Mouse (Mus musculus): ENCODE results near the gene Unk. TPM values are rescaled to one million over a fixed set of nuclear protein-coding genes. Genes with fewer than 3 reads are reported as not detected.

Gene Unk
- polyA plus RNA-seq (2014; fragmentation: Illumina TruSeq; extraction: RNeasy Lipid Tissue Mini Kit (QIAGEN cat#74804); ENCODE audit: low replicate concordance): 1.2 TPM

GRCm38 (mm10) chr11:116030088-116030897 is at the start of gene Unk:
Unk (plus strand) TSS chr11:116030322.

GRCm38 (mm10) chr11:116012262-116012947 is 17.7 kb upstream of the Unk start, which contains the start of gene Galk1:
Galk1 (minus strand) TSS chr11:116012719.

GRCm38 (mm10) chr11:116027756-116028155 is 2.4 kb upstream of the Unk start, which contains the start of gene H3f3b:
H3f3b (minus strand) TSS chr11:116027962.

GRCm38 (mm10) chr11:116077446-116078204 is 47.5 kb downstream of the Unk start, which contains the start of gene Unc13d:
Unc13d (minus strand) TSS chr11:116077961.

GRCm38 (mm10) chr11:116086258-116087193 is 56.4 kb downstream of the Unk start, which contains the start of gene Wbp2:
Wbp2 (minus strand) TSS chr11:116086995.

Other genes with a start within 250 kb of the Unk start
- 0.26 TPM for gene Caskin2, start 216.7 kb upstream of the Unk start, polyA plus RNA-seq (2014; fragmentation: Illumina TruSeq; extraction: RNeasy Lipid Tissue Mini Kit (QIAGEN cat#74804); ENCODE audit: low replicate concordance)
- not detected for gene Tsen54, start 215.6 kb upstream of the Unk start, polyA plus RNA-seq (2014; fragmentation: Illumina TruSeq; extraction: RNeasy Lipid Tissue Mini Kit (QIAGEN cat#74804); ENCODE audit: low replicate concordance)
- gene Llgl2, start 206.3 kb upstream of the Unk start, polyA plus RNA-seq (2014; fragmentation: Illumina TruSeq; extraction: RNeasy Lipid Tissue Mini Kit (QIAGEN cat#74804); ENCODE audit: low replicate concordance): 3.8 TPM
- gene Myo15b, start 171.9 kb upstream of the Unk start, polyA plus RNA-seq (2014; fragmentation: Illumina TruSeq; extraction: RNeasy Lipid Tissue Mini Kit (QIAGEN cat#74804); ENCODE audit: low replicate concordance): 14.8 TPM
- gene Smim5, start 130.4 kb upstream of the Unk start, polyA plus RNA-seq (2014; fragmentation: Illumina TruSeq; extraction: RNeasy Lipid Tissue Mini Kit (QIAGEN cat#74804); ENCODE audit: low replicate concordance): not detected
- gene Smim6, start 118.3 kb upstream of the Unk start, polyA plus RNA-seq (2014; fragmentation: Illumina TruSeq; extraction: RNeasy Lipid Tissue Mini Kit (QIAGEN cat#74804); ENCODE audit: low replicate concordance): 1.3 TPM
- gene Sap30bp, start 97.0 kb upstream of the Unk start, polyA plus RNA-seq (2014; fragmentation: Illumina TruSeq; extraction: RNeasy Lipid Tissue Mini Kit (QIAGEN cat#74804); ENCODE audit: low replicate concordance): 2.9 TPM
- 1.3 TPM for gene Recql5, start 96.8 kb upstream of the Unk start, polyA plus RNA-seq (2014; fragmentation: Illumina TruSeq; extraction: RNeasy Lipid Tissue Mini Kit (QIAGEN cat#74804); ENCODE audit: low replicate concordance)
- gene Itgb4, start 55.6 kb upstream of the Unk start, polyA plus RNA-seq (2014; fragmentation: Illumina TruSeq; extraction: RNeasy Lipid Tissue Mini Kit (QIAGEN cat#74804); ENCODE audit: low replicate concordance): 0.26 TPM
- gene Galk1, start 17.6 kb upstream of the Unk start, polyA plus RNA-seq (2014; fragmentation: Illumina TruSeq; extraction: RNeasy Lipid Tissue Mini Kit (QIAGEN cat#74804); ENCODE audit: low replicate concordance): not detected
- 1,105 TPM for gene H3f3b, start 2.4 kb upstream of the Unk start, polyA plus RNA-seq (2014; fragmentation: Illumina TruSeq; extraction: RNeasy Lipid Tissue Mini Kit (QIAGEN cat#74804); ENCODE audit: low replicate concordance)
- gene Unc13d, start 47.6 kb downstream of the Unk start, polyA plus RNA-seq (2014; fragmentation: Illumina TruSeq; extraction: RNeasy Lipid Tissue Mini Kit (QIAGEN cat#74804); ENCODE audit: low replicate concordance): not detected
- 15.3 TPM for gene Wbp2, start 56.7 kb downstream of the Unk start, polyA plus RNA-seq (2014; fragmentation: Illumina TruSeq; extraction: RNeasy Lipid Tissue Mini Kit (QIAGEN cat#74804); ENCODE audit: low replicate concordance)
- 0.56 TPM for gene Trim47, start 96.9 kb downstream of the Unk start, polyA plus RNA-seq (2014; fragmentation: Illumina TruSeq; extraction: RNeasy Lipid Tissue Mini Kit (QIAGEN cat#74804); ENCODE audit: low replicate concordance)
- 6.7 TPM for gene Trim65, start 100.8 kb downstream of the Unk start, polyA plus RNA-seq (2014; fragmentation: Illumina TruSeq; extraction: RNeasy Lipid Tissue Mini Kit (QIAGEN cat#74804); ENCODE audit: low replicate concordance)
- gene Mrpl38, start 108.5 kb downstream of the Unk start, polyA plus RNA-seq (2014; fragmentation: Illumina TruSeq; extraction: RNeasy Lipid Tissue Mini Kit (QIAGEN cat#74804); ENCODE audit: low replicate concordance): 1.9 TPM
- gene Fbf1, start 137.8 kb downstream of the Unk start, polyA plus RNA-seq (2014; fragmentation: Illumina TruSeq; extraction: RNeasy Lipid Tissue Mini Kit (QIAGEN cat#74804); ENCODE audit: low replicate concordance): 2.9 TPM
- gene Ten1, start 168.5 kb downstream of the Unk start, polyA plus RNA-seq (2014; fragmentation: Illumina TruSeq; extraction: RNeasy Lipid Tissue Mini Kit (QIAGEN cat#74804); ENCODE audit: low replicate concordance): 1.2 TPM
- gene Acox1, start 168.7 kb downstream of the Unk start, polyA plus RNA-seq (2014; fragmentation: Illumina TruSeq; extraction: RNeasy Lipid Tissue Mini Kit (QIAGEN cat#74804); ENCODE audit: low replicate concordance): 380 TPM
- not detected for gene Evpl, start 207.8 kb downstream of the Unk start, polyA plus RNA-seq (2014; fragmentation: Illumina TruSeq; extraction: RNeasy Lipid Tissue Mini Kit (QIAGEN cat#74804); ENCODE audit: low replicate concordance)
- 4.7 TPM for gene Srp68, start 243.9 kb downstream of the Unk start, polyA plus RNA-seq (2014; fragmentation: Illumina TruSeq; extraction: RNeasy Lipid Tissue Mini Kit (QIAGEN cat#74804); ENCODE audit: low replicate concordance)